Mouse (Mus musculus) lung, embryonic 16.5 days (tissue): ENCODE results near the gene Fcrlb. TPM values are rescaled to one million over a fixed set of nuclear protein-coding genes. Genes with fewer than 3 reads are reported as not detected.
"Not testable (repeated sequence)": the region's sequence is repeated elsewhere in the genome, so short reads cannot be mapped to it uniquely, and the experiment has no call there.

ENCODE experiments used
- ATAC-seq: fragments of 200-750 bp; cut with Nextera tagmentation; 2 replicates; pipeline ENCODE4 v1.8.0; 2017; ENCODE audit warnings: low read depth, mild to moderate bottlenecking, moderate library complexity
- H3K27ac ChIP-seq: fragments of 300-500 bp; sonication (generic); 2 replicates; pipeline ENCODE4 v1.5.1; 2014; ENCODE audit warnings: mild to moderate bottlenecking, control low read depth, low read length
- H3K27me3 ChIP-seq: fragments of 300-500 bp; sonication (generic); 2 replicates; pipeline ENCODE4 v1.6.1; 2014; ENCODE audit warnings: low read depth, low read length, mixed read lengths; ENCODE audit not compliant: control insufficient read depth, insufficient read depth
- H3K36me3 ChIP-seq: fragments of 300-500 bp; sonication (generic); 2 replicates; pipeline ENCODE4 v1.6.1; 2014; ENCODE audit warnings: low read length; ENCODE audit not compliant: control insufficient read depth, insufficient read depth
- H3K4me1 ChIP-seq: fragments of 300-500 bp; sonication (generic); replicated peaks from 2 replicates; pipeline ENCODE4 v1.6.1; 2014; ENCODE audit warnings: low read length, mixed read lengths; ENCODE audit not compliant: control insufficient read depth, insufficient read depth
- H3K4me2 ChIP-seq: fragments of 300-500 bp; sonication (generic); 2 replicates; pipeline ENCODE4 v1.6.1; 2014; ENCODE audit warnings: low read depth, low read length, control low read depth
- H3K4me3 ChIP-seq: fragments of 300-500 bp; sonication (generic); 2 replicates; pipeline ENCODE4 v1.5.1; 2014; ENCODE audit warnings: mild to moderate bottlenecking, low read length, control low read depth
- H3K9ac ChIP-seq: fragments of 300-500 bp; sonication (generic); 2 replicates; pipeline ENCODE4 v1.6.1; 2014; ENCODE audit warnings: low read length, control low read depth
- H3K9me3 ChIP-seq: fragments of 300-500 bp; sonication (generic); 2 replicates; pipeline ENCODE4 v1.6.1; 2016; ENCODE audit warnings: low read length; ENCODE audit not compliant: control insufficient read depth
- WGBS: fragments of 180-500 bp; shearing (Covaris S2); extraction: QIAGEN DNeasy Blood & Tissue Kit; methylation state at CpG from one replicate; pipeline ENCODE4 v1.1.7; 2014; 5-methylcytosine and 5-hydroxymethylcytosine counted together
- polyA plus RNA-seq: library from polyadenylated mRNA; unstranded; fragments of >200 nt; fragmentation: Nextera tagmentation; extraction: Ambion mirVana; gene quantifications from 2 replicates; pipeline ENCODE4 v1.2.1, GENCODE M21; 2015

The Fcrlb gene
- not detected in 2 replicates for polyA plus RNA-seq

- H3K9ac ChIP-seq, result no peak within 1 kb of the TSS
- H3K36me3 ChIP-seq, result no peaks in the 10 kb centered on the region
- ATAC-seq, result no peak
- peaks cover 4% of the 10 kb centered on the region; the same call in 1 of the 2 replicates for H3K4me1 ChIP-seq
- no peak within 1 kb of the TSS for H3K4me3 ChIP-seq
- H3K27ac ChIP-seq, result no peak within 1 kb of the TSS
- WGBS, result 61% methylated on average over 5 of the region's 5 CpGs
- peaks cover 17% of the 10 kb centered on the region for H3K27me3 ChIP-seq
- no peaks in the 10 kb centered on the region for H3K9me3 ChIP-seq
- no peak within 1 kb of the TSS for H3K4me2 ChIP-seq
Measured at GRCm38 (mm10) chr1:170912891-170913615, at the start of gene Fcrlb. Gene Fcrlb (minus strand): TSS chr1:170912941.

- Histone ChIP-seq H3K4me2 (no peak overlapping the region), H3K4me3 (no peak overlapping the region), H3K27me3 (no peaks in the 10 kb centered on the region), H3K9me3 (no peaks in the 10 kb centered on the region), H3K9ac (no peak overlapping the region), H3K36me3 (no peaks in the 10 kb centered on the region), H3K27ac (no peak overlapping the region), H3K4me1 (peaks cover 6% of the 10 kb centered on the region; the same call in 1 of the 2 replicates)
- no peak for ATAC-seq
- 38% methylated on average over 2 of the region's 2 CpGs for WGBS
Measured at GRCm38 (mm10) chr1:170962301-170962700, 49.6 kb upstream of the Fcrlb start.

- Histone ChIP-seq H3K4me1 (peaks cover 6% of the 10 kb centered on the region; the same call in 1 of the 2 replicates), H3K27me3 (no peaks in the 10 kb centered on the region), H3K4me2 (no peak overlapping the region), H3K9me3 (no peaks in the 10 kb centered on the region), H3K4me3 (no peak overlapping the region), H3K36me3 (no peaks in the 10 kb centered on the region), H3K27ac (no peak overlapping the region), H3K9ac (no peak overlapping the region)
- ATAC-seq, result no peak
- WGBS, result 84% methylated on average over 6 of the region's 6 CpGs
Measured at GRCm38 (mm10) chr1:170961101-170961500, 48.4 kb upstream of the Fcrlb start.

GRCm38 (mm10) chr1:170959791-170960190, 47.0 kb upstream of the Fcrlb start:
- Histone ChIP-seq H3K36me3 (no peaks in the 10 kb centered on the region), H3K4me1 (peaks cover 6% of the 10 kb centered on the region; the same call in 1 of the 2 replicates), H3K9me3 (no peaks in the 10 kb centered on the region), H3K27me3 (no peaks in the 10 kb centered on the region), H3K9ac (no peak overlapping the region), H3K4me3 (no peak overlapping the region), H3K27ac (no peak overlapping the region), H3K4me2 (no peak overlapping the region)
- WGBS, result 57% methylated on average over 2 of the region's 2 CpGs
- ATAC-seq, result no peak

GRCm38 (mm10) chr1:170958225-170958624, 45.5 kb upstream of the Fcrlb start:
- Histone ChIP-seq H3K4me1 (peaks cover 5% of the 10 kb centered on the region; the same call in 1 of the 2 replicates), H3K36me3 (no peaks in the 10 kb centered on the region), H3K4me2 (no peak overlapping the region), H3K9ac (no peak overlapping the region), H3K27me3 (no peaks in the 10 kb centered on the region), H3K4me3 (no peak overlapping the region), H3K9me3 (no peaks in the 10 kb centered on the region), H3K27ac (no peak overlapping the region)
- ATAC-seq, result no peak
- WGBS, result 41% methylated on average over 3 of the region's 3 CpGs

- Histone ChIP-seq H3K9me3 (no peaks in the 10 kb centered on the region), H3K4me1 (0 out of 2 replicates have a peak, but pooled peaks cover under 1% of the 10 kb centered on the region), H3K27ac (no peak overlapping the region), H3K27me3 (no peaks in the 10 kb centered on the region), H3K36me3 (no peaks in the 10 kb centered on the region), H3K4me2 (no peak overlapping the region), H3K9ac (no peak overlapping the region), H3K4me3 (no peak overlapping the region)
- no peak for ATAC-seq
- WGBS, result 80% methylated on average over 2 of the region's 2 CpGs
Measured at GRCm38 (mm10) chr1:170953192-170953591, 40.5 kb upstream of the Fcrlb start.

GRCm38 (mm10) chr1:170950772-170951171, 38.0 kb upstream of the Fcrlb start:
- Histone ChIP-seq H3K4me1 (no peaks in the 10 kb centered on the region), H3K27me3 (no peaks in the 10 kb centered on the region), H3K9ac (no peak overlapping the region), H3K4me2 (no peak overlapping the region), H3K4me3 (no peak overlapping the region), H3K36me3 (no peaks in the 10 kb centered on the region), H3K27ac (no peak overlapping the region), H3K9me3 (peaks cover 4% of the 10 kb centered on the region; the same call in 1 of the 2 replicates)
- WGBS, result 20% methylated on average over 3 of the region's 3 CpGs
- ATAC-seq, result no peak

GRCm38 (mm10) chr1:170944908-170945307, 32.2 kb upstream of the Fcrlb start:
- H3K4me1 ChIP-seq, H3K4me2 ChIP-seq, ATAC-seq, H3K9ac ChIP-seq, H3K27ac ChIP-seq, H3K9me3 ChIP-seq, H3K27me3 ChIP-seq, H3K36me3 ChIP-seq, H3K4me3 ChIP-seq: not testable (repeated sequence)
- no CpG with 5 or more reads among the region's 9 CpGs for WGBS

- H3K9ac ChIP-seq, H3K9me3 ChIP-seq, H3K27ac ChIP-seq, H3K27me3 ChIP-seq, H3K4me2 ChIP-seq, ATAC-seq, H3K4me1 ChIP-seq, H3K36me3 ChIP-seq, H3K4me3 ChIP-seq: not testable (repeated sequence)
- WGBS, result 98% methylated on average over 9 of the region's 9 CpGs
Measured at GRCm38 (mm10) chr1:170944151-170944550, 31.4 kb upstream of the Fcrlb start.
